8 mouse cellular contexts compared by ENCODE assay signal in genomic region chr5:121450476-121450875, GRCm38 (mm10). TPM values are rescaled to one million over a fixed set of nuclear protein-coding genes. Genes with fewer than 3 reads are reported as not detected.
DNase-seq lines count a peak whose midpoint lies in the region; ATAC-seq and TF ChIP-seq lines count a peak whose summit lies in the region.
"Had no signal": no experiment of that assay in that cellular context is flagged by ENCODE, and none has a peak within 500 bp of the region (broad histone marks: within the 10 kb centered on the region; RNA-seq: fewer than 3 reads in every experiment).

No protein-coding gene starts in this region.

- DNase-seq in lung, adult 2 months, result no peak
- DNase-seq in cerebellum, adult 18-20 months, result no peak
- no peak for DNase-seq in heart, adult 11 months
- DNase-seq: gastrocnemius, postnatal 25 days had no signal

- no peaks in the 10 kb centered on the region for H3K9me3 ChIP-seq in lung, embryonic 15.5 days
- H3K9me3 ChIP-seq in forebrain, embryonic 16.5 days (ENCODE audit: control insufficient read depth, low read length), result no peaks in the 10 kb centered on the region
- H3K9me3 ChIP-seq in kidney, embryonic 15.5 days (replicated peaks), result no peaks in the 10 kb centered on the region

- ATAC-seq in lung, embryonic 15.5 days (ENCODE audit: borderline replicate concordance, extremely low read depth, low FRiP score, low TSS enrichment), result no peak
- no peak for ATAC-seq in forebrain, embryonic 16.5 days
- ATAC-seq in kidney, embryonic 15.5 days (replicated peaks; ENCODE audit: low FRiP score), result no peak

- peaks cover 28% of the 10 kb centered on the region for H3K4me1 ChIP-seq in lung, embryonic 15.5 days
- H3K4me1 ChIP-seq in lung, adult 2 months (ENCODE audit: control insufficient read depth, insufficient read depth, low read length), result peaks cover 8% of the 10 kb centered on the region; the same call in 1 of the 2 replicates
- peaks cover 25% of the 10 kb centered on the region for H3K4me1 ChIP-seq in forebrain, embryonic 16.5 days (replicated peaks; ENCODE audit: control insufficient read depth, insufficient read depth, low read length)
- peaks cover 40% of the 10 kb centered on the region for H3K4me1 ChIP-seq in kidney, embryonic 15.5 days

- TF ChIP-seq CTCF in lung, adult 2 months (IDR thresholded peaks at IDR 0.05; ENCODE audit: insufficient read depth, low read length), result no peak

- no peak overlapping the region for H3ac ChIP-seq in myocyte (ENCODE audit: control insufficient read depth, insufficient read length)

- H3K36me3 ChIP-seq in lung, embryonic 15.5 days, result peaks cover 38% of the 10 kb centered on the region
- peaks cover 28% of the 10 kb centered on the region for H3K36me3 ChIP-seq in forebrain, embryonic 16.5 days (ENCODE audit: control insufficient read depth, insufficient read depth)
- H3K36me3 ChIP-seq in kidney, embryonic 15.5 days, result peaks cover 46% of the 10 kb centered on the region
- peaks cover 4% of the 10 kb centered on the region for H3K36me3 ChIP-seq in myocyte (ENCODE audit: control insufficient read depth, insufficient read depth)

- no peaks in the 10 kb centered on the region for H3K27me3 ChIP-seq in lung, embryonic 15.5 days
- H3K27me3 ChIP-seq in forebrain, embryonic 16.5 days (replicated peaks; ENCODE audit: control insufficient read depth, insufficient read depth, low read length), result no peaks in the 10 kb centered on the region
- no peaks in the 10 kb centered on the region for H3K27me3 ChIP-seq in kidney, embryonic 15.5 days
- no peaks in the 10 kb centered on the region for H3K27me3 ChIP-seq in myocyte (ENCODE audit: control insufficient read depth, insufficient read depth, insufficient read length)

- 77% methylated on average over 9 of the region's 9 CpGs for WGBS in lung, embryonic 15.5 days
- WGBS in lung, adult 2 months, result 76% methylated on average over 9 of the region's 9 CpGs
- WGBS in forebrain, embryonic 16.5 days, result 82% methylated on average over 9 of the region's 9 CpGs
- 68% methylated on average over 9 of the region's 9 CpGs for WGBS in kidney, embryonic 15.5 days

- no peak overlapping the region for H3K4me3 ChIP-seq in lung, embryonic 15.5 days
- no peak overlapping the region for H3K4me3 ChIP-seq in lung, adult 2 months (replicated peaks; ENCODE audit: extremely low read depth, low read depth, low read length)
- no peak overlapping the region for H3K4me3 ChIP-seq in forebrain, embryonic 16.5 days (replicated peaks; ENCODE audit: low read length)
- H3K4me3 ChIP-seq in kidney, embryonic 15.5 days (replicated peaks), result peak overlapping the region; percentile 97; the same call in 1 of the 2 replicates
- peak overlapping the region; percentile 95 for H3K4me3 ChIP-seq in myocyte

- TF ChIP-seq POLR2A in lung, adult 2 months (IDR thresholded peaks at IDR 0.05; ENCODE audit: borderline replicate concordance, extremely low read depth, low read depth, low read length), result no peak
- TF ChIP-seq POLR2A in myocyte (IDR thresholded peaks at IDR 0.05; ENCODE audit: insufficient read length, low read depth), result no peak

- H3K4me2 ChIP-seq in lung, embryonic 15.5 days, result 0 out of 2 replicates have a peak overlapping the region, but pooled peaks have one; percentile 74
- H3K4me2 ChIP-seq in forebrain, embryonic 16.5 days (ENCODE audit: low read length), result peak overlapping the region; percentile 7; the same call in 1 of the 2 replicates
- peak overlapping the region; percentile 74 for H3K4me2 ChIP-seq in kidney, embryonic 15.5 days
- H3K4me2 ChIP-seq in myocyte (ENCODE audit: low read depth), result peak overlapping the region; percentile 92

- peaks cover 26% of the 10 kb centered on the region for H3K79me2 ChIP-seq in myocyte (ENCODE audit: control insufficient read depth, insufficient read depth)

- H3K27ac ChIP-seq in lung, embryonic 15.5 days, result no peak overlapping the region
- H3K27ac ChIP-seq in forebrain, embryonic 16.5 days (ENCODE audit: low read length), result no peak overlapping the region
- H3K27ac ChIP-seq in kidney, embryonic 15.5 days, result 0 out of 2 replicates have a peak overlapping the region, but pooled peaks have one; percentile 14

- H3K9ac ChIP-seq in lung, embryonic 15.5 days, result no peak overlapping the region
- no peak overlapping the region for H3K9ac ChIP-seq in forebrain, embryonic 16.5 days (replicated peaks; ENCODE audit: low read depth, low read length)
- no peak overlapping the region for H3K9ac ChIP-seq in kidney, embryonic 15.5 days

TF ChIP-seq in myocyte, 11 proteins besides CTCF, POLR2A, EP300 and RAD21:
- no peak for TF ChIP-seq REST (IDR thresholded peaks at IDR 0.05; ENCODE audit: insufficient read depth, insufficient read length)
- no peak for TF ChIP-seq TCF3 (IDR thresholded peaks at IDR 0.05; ENCODE audit: insufficient read length, low read depth)
- TF ChIP-seq E2F4 (IDR thresholded peaks at IDR 0.05; ENCODE audit: insufficient read depth), result no peak
- TF ChIP-seq MYOG (IDR thresholded peaks at IDR 0.05; ENCODE audit: control insufficient read depth in 1 of 3, insufficient read depth in 1 of 3, insufficient read length in 2 of 3, low read depth in 2 of 3), result no peak
- TF ChIP-seq CEBPB (IDR thresholded peaks at IDR 0.05; ENCODE audit: insufficient read depth, poor library complexity, severe bottlenecking), result no peak
- no peak for TF ChIP-seq MYOD1 (IDR thresholded peaks at IDR 0.05; ENCODE audit: control insufficient read depth in 1 of 3, insufficient read length in 2 of 3, low read depth in 2 of 3)
- no peak for TF ChIP-seq POLR2AphosphoS2 (IDR thresholded peaks at IDR 0.05; ENCODE audit: insufficient read length, low read depth)
- no peak for TF ChIP-seq SRF (IDR thresholded peaks at IDR 0.05; ENCODE audit: control insufficient read depth, insufficient read length, low read depth)
- no peak for TF ChIP-seq TCF12 (IDR thresholded peaks at IDR 0.05; ENCODE audit: insufficient read depth, poor library complexity, severe bottlenecking)
- no peak for TF ChIP-seq USF1 (IDR thresholded peaks at IDR 0.05; ENCODE audit: low read depth)
- TF ChIP-seq MAX (IDR thresholded peaks at IDR 0.05; ENCODE audit: low read depth), result no peak

RNA-seq across cellular contexts. Expression of gene Tmem116, which starts 1.2 kb away (rescaled TPM):
- 1.8 and 2.3 TPM in 2 replicates for polyA plus RNA-seq in lung, embryonic 15.5 days (2015; fragmentation: Nextera tagmentation; extraction: Ambion mirVana)
- polyA plus RNA-seq in lung, adult 2 months (2012; rRNA removed), result 23.6 and 24.2 TPM in 2 replicates
- 1.2 and 1.9 TPM in 2 replicates for polyA plus RNA-seq in forebrain, embryonic 16.5 days (2015; fragmentation: Nextera tagmentation; extraction: Ambion mirVana)
- 6.7 and 8.5 TPM in 2 replicates for polyA plus RNA-seq in kidney, embryonic 15.5 days (2015; fragmentation: Nextera tagmentation; extraction: Ambion mirVana)
- 3.3 TPM for polyA plus RNA-seq in myocyte (2012; fragmentation: generic; extraction: Trizol)

RNA-seq across cellular contexts. Expression of gene Erp29, which starts 1.8 kb away (rescaled TPM):
- 146 and 149 TPM in 2 replicates for polyA plus RNA-seq in lung, embryonic 15.5 days (2015; fragmentation: Nextera tagmentation; extraction: Ambion mirVana)
- polyA plus RNA-seq in lung, adult 2 months (2012; rRNA removed), result 30.3 and 34.0 TPM in 2 replicates
- 142 and 159 TPM in 2 replicates for polyA plus RNA-seq in forebrain, embryonic 16.5 days (2015; fragmentation: Nextera tagmentation; extraction: Ambion mirVana)
- 165 and 174 TPM in 2 replicates for polyA plus RNA-seq in kidney, embryonic 15.5 days (2015; fragmentation: Nextera tagmentation; extraction: Ambion mirVana)
- polyA plus RNA-seq in myocyte (2012; fragmentation: generic; extraction: Trizol), result 86.0 TPM

RNA-seq across cellular contexts. Expression of gene Naa25, which starts 52.7 kb away (rescaled TPM):
- 38.0 and 39.4 TPM in 2 replicates for polyA plus RNA-seq in lung, embryonic 15.5 days (2015; fragmentation: Nextera tagmentation; extraction: Ambion mirVana)
- polyA plus RNA-seq in lung, adult 2 months (2012; rRNA removed), result 6.2 and 10.0 TPM in 2 replicates
- 61.7 and 66.8 TPM in 2 replicates for polyA plus RNA-seq in forebrain, embryonic 16.5 days (2015; fragmentation: Nextera tagmentation; extraction: Ambion mirVana)
- polyA plus RNA-seq in kidney, embryonic 15.5 days (2015; fragmentation: Nextera tagmentation; extraction: Ambion mirVana), result 43.7 and 44.5 TPM in 2 replicates
- polyA plus RNA-seq in myocyte (2012; fragmentation: generic; extraction: Trizol), result 22.0 TPM

RNA-seq across cellular contexts. Expression of gene Adam1b, which starts 52.8 kb away (rescaled TPM):
- not detected in 2 replicates for polyA plus RNA-seq in lung, embryonic 15.5 days (2015; fragmentation: Nextera tagmentation; extraction: Ambion mirVana)
- polyA plus RNA-seq in lung, adult 2 months (2012; rRNA removed), result not detected in 2 replicates
- polyA plus RNA-seq in forebrain, embryonic 16.5 days (2015; fragmentation: Nextera tagmentation; extraction: Ambion mirVana), result 0.08 TPM in 1 of 2 replicates, not detected in the other
- polyA plus RNA-seq in kidney, embryonic 15.5 days (2015; fragmentation: Nextera tagmentation; extraction: Ambion mirVana), result 0.08 and 0.22 TPM in 2 replicates
- 0.02 TPM for polyA plus RNA-seq in myocyte (2012; fragmentation: generic; extraction: Trizol)

Comparison
In these comparisons a context has a peak if more than half of its experiments do, and no peak if none do; other contexts are left out.
1. H3K4me2 ChIP-seq: peak in every context shown above with its lines; median percentile 92 in myocyte; 74 in lung, embryonic 15.5 days; 74 in kidney, embryonic 15.5 days; 7 in forebrain, embryonic 16.5 days.
2. H3K4me3 ChIP-seq: peak in kidney, embryonic 15.5 days (single experiment) and myocyte (single experiment); none in lung, embryonic 15.5 days (single experiment), lung, adult 2 months (single experiment) and forebrain, embryonic 16.5 days (single experiment).